Mouse (Mus musculus) c-Kit-positive CD71-positive TER-119-positive erythroid progenitor cells, embryonic 14.5 days (primary cell): ENCODE data around the gene Mafb.

ENCODE experiments used
- DNase-seq: peaks from one replicate; pipeline ENCODE4 v3.0.0-alpha.2; 2013; ENCODE audit warnings: low spot score

The Mafb gene

DNA sequence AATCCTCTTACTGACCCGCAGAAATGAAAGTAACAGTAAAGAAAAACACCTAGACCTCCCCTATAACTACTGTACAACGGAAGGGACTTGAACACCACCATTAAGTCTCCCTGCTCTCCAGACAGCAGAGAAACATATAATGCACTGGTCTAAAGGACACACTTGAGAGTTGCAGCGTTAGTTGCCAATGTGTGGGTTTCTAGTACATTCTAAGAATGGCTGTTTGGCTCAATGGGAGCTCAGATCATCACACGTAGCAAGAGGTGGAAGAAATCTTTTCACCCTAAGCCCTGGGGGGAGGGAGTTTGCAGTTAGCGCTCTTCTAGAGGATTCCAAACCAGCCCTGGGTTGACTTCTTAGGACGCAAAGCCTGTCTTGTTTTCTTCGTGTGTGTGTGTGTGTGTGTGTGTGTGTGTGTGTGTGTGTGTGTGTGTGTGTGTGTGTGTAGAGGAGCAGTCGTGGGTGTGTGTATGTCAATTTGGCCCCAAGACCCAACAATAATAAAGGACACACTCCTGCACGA, 2.7 kb downstream of the Mafb start:
- no peak for DNase-seq

DNA sequence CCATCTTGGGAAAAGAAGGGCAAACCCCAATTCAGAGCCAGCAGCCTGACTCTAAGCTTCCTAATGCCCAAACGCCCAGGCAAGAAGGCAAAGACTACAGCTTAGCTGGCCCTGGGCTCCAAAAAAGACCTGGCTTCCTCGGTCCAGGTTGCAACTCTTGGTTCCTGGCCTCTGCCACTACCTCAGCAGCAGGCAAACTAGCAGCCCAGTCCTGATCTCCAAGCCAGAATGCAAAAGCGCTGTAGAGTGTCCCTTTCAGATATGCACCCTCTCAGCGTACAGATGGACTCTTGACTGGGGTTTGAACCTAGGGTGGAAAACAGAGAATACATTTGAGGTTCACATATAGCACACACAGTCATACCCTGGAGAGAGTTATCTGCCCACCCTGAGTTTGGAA, 3.7 kb downstream of the Mafb start:
- no peak for DNase-seq

DNA sequence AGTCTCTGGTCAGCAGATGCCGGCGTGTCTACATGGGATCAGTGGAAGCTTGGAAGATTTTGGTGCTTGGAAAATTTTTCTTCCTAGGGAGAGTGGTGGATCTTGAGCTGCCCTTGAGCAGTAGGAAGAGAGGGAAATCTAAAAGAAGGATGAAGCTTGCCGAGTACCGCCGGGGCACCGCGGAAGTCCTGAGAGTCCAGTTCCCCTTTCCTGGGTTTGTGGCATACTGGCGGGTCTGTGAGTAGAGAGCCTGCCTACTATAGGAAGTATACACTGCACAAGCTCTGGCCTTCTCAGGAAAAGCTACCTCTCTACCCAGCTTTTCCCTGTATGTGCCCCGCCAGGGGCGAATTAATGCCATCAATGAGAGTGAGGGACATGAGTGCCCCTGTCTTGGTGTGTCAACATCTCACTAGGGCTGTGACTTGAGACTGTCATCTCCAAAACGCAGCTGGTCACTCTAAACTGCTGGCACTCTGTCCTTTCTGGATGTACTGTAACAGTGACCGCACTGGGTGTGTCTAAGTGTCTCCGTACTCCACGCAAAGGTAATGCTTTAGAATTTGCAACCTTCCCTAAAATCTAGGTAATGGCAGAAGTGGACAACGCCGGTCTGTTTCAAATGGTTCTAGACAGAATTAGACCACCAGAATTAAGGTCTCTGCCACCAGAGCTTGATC, 5.3 kb downstream of the Mafb start:
- DNase-seq: no peak

DNA sequence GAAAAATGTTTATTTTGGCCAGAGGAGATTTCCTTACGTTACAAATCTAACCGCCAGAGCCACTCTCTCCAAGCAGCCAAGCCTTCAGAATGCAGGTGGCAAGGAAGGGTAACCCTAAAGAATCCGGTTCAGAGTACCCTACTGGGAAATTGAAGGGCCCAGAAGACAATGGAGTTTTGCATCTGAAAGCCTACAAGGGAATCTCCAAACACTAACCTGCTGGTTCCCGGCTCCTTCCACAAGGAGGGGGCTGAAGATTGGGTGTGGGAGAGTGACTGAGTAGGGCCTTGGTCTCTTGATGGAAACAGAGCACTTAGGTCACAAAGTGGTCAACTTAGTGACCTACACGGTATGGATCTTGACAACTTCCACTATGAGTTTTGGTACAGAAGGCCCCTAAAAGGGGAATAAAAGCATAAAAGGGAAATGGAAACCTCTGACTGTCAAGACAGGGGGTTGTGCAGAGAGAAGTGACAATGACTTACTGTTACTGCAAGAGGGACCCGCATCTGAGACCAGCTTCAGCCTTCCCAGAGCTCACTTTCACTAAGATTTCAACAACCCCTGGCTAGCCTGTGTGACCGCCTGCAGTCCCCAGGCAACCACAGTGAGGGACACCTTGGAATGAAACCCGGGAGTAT, 6.5 kb downstream of the Mafb start:
- no peak for DNase-seq

DNA sequence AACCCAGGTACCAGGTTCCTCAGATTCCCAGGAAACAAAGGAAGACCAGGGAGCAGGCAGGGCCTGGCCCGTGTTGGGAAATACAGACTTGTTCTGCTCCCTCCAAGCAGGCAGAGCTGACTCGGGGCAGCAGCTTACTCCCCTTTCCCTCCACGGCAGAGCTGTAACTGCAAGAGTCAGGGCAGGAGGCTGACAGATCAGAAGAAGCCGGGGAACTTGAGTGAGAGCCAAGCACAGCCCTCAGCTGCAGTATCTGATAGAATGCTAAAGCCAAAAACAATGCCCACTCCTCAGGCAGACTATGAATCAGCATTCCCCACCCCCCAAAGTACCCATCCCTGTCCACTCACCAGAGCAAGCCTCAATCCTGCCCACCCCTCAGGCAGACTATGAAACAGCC, 8.0 kb downstream of the Mafb start:
- DNase-seq: no peak

DNA sequence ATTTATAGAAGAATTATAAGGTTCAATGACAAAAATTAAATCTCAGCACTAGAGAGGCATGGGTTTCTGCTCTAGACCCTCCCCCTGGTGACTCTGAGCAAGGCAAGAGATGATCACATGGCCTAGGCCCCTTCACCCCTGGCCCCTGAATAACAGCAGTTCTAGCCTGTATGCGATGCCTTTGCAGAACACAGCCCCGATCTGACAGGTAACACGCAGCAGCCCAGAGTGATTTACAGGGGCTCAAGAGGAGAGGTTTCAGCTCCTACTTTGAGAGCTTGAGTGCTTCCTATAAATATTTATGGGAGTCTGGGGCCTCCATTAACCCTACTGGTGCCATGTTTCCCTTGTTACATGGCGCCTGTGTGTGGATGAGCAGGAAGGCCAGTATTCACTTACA, 9.4 kb downstream of the Mafb start:
- no peak for DNase-seq

DNA sequence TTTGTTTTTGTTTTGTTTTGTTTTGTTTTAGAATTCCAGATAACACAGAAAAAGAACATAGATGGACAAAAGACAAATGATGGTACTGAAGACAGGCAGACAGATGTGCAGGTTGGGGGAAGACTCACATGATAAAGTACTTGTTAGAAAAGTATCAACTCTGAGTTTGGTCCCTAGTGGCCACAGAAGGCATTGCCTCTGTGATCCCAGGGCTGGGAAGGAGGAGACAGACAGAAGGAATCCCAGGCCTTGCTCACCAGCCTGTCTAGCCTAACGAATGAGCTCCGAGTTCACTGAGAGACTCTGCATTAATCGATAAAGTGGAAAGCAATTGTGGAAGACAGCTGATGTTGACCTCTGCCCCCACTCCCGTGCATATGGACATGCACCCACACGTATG, 10.7 kb downstream of the Mafb start:
- no peak for DNase-seq

DNA sequence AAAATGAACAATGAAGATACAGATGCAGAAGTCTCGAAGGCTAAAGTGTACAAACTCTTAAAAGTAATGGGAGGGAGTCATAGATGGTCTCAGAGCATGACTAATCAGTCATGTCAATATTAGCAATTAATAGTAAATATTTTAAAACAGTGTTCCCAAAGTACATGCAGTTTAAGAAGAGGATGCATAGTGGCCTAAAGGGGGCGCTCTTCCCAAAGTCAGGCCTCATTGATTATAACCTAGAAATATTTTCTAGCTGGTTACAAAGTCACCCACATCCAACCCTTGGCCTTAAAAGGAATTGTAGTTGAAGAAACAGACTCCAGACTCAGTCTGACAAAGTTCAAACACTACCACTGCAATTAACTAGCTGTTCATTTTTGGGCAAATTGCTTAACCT, 12.5 kb downstream of the Mafb start:
- DNase-seq: no peak

DNA sequence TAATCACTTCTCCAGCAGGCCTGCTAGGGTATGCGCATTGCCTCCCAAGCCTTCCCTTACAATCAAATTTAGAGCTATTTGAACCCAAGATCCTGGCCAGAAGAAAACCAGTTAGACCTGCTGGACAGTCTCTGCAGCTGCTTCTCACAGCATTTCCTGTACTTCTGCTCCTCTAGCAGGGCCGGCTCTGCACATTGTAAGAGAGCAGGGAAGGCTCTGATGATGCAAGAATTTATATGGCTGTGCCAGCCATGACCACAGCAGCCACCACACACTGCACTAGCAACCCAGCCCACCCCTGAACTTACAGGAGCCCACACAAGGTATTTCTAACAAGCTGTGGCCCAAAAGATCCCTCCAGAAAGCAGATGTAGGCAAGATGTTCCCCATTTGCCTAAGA, 13.3 kb downstream of the Mafb start:
- no peak for DNase-seq

DNA sequence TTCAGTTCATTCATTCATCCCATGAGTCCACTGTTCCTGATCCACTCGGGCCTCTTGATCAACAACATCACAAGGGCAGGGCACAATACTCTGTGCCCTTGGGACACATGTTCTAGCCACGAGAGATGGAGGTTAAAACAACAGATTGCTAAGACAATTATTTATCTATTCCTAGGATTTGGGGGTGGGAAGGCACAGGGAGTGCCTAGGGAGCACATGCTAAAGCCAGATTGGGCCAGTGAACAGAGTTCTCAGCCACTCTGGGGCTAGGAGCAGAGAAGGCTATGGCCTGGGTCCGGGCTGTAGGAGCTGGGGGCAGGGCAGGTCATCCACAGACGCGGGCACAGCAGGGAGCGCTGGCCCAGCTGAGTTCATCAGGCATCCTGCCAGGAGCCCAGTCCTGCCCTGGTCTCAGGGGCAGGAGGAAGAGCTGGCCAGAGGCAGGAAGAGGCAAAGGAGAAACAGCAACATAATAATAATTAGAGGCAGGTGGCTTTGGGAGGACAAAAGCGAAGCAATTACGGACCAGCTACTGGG, 15.8 kb downstream of the Mafb start:
- DNase-seq: no peak

DNA sequence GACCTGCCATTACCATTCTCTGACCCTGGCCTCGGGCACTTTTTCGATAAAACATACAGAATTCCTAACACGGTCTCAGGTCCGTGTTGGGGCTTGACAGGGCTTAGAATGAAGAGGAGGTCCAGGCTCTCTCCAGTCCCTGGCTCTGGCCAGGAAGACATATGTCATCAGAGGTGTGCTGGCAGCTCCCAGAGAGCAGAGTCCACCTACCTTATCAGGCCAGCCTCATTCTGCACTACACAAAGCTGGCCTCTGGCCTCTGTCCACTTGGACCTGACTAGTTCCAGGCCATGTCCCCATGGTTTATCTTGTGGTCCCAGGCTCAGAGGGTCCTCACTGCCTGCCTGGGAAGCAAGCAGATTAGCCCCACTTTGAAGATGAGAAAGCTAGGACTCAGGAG, 17.3 kb downstream of the Mafb start:
- no peak for DNase-seq

DNA sequence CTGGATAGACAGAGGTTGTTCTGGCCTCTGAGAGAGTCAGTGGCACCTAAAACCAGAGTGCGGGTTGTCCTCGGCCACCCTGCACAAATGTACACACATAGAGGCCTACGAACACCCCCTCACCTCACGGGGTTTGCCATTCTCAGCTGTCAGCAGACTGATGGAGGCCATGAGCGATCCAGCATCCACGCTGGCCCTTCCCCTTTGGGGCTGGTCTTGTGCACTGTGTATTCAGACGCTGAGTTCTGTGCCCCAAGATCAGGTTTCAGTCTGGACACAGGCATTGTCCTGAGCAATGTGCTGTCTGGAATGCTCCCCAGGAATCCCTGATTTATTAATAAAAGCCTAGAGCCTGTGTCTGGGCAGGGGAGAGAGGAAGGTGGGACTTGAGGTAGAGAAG, 18.1 kb downstream of the Mafb start:
- no peak for DNase-seq

DNA sequence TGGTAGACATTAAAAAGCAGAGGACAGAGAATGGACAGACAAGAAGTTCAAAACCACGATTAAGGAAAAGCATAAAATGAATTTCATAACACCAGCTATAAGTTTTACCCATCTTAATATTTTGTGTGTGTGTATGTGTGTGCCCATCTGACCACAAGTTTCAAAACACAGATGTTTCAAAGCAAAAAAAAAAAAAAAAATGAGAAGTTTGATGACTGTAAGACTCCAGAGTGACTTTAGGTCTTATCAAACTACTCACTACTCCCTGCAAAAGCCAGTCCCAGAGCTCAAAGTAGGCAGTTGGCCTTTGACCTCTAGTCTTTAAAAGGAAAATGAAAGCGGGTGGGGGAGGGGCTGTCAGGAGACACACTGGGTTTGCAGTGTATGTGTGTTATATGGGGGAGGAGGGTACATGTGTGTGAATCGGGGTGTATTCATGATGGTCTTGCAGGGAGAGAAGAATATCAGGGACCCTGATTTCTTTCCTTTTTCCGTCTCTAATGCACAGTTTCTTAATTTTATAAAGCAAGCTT, 18.7 kb downstream of the Mafb start:
- DNase-seq: no peak

DNA sequence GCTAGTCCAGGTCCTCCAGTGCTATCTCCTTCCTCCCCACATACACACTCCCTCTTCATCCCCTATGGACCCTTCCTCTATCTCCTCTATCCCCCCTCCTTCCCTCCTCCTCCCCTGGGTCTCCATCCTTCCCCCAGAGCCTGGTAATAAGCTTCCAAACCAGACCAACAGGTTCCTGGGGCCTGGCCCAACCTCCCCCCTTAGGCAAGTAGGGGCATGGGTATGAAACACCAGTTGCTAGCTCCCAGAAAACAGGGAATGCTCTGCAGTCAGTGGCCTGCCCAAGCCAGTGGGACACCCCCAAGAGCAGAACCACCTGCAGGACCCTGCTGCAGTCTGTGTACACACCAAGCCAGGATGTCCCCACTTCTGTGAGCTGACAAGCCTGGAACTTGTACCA, 21.2 kb downstream of the Mafb start:
- no peak for DNase-seq

DNA sequence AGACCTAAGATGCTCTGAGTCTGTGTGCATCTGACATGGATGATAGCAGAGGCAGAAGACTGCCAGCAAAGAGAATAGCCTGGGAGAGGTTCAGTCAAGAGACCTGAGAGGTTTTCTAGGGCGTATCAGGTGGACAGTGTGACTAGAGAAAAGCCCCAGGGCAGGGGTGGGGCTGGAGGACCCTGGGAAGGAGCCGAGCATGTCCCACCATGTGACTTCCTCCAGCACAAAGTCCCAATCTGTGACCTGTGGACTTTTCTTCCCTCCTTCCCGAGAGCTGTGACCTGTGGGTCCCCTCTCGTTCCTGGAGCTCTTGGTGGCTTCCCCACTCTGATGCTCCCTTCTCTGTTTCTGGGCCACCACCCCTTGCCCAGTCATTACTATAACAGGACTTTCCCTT, 26.7 kb downstream of the Mafb start:
- no peak for DNase-seq

DNA sequence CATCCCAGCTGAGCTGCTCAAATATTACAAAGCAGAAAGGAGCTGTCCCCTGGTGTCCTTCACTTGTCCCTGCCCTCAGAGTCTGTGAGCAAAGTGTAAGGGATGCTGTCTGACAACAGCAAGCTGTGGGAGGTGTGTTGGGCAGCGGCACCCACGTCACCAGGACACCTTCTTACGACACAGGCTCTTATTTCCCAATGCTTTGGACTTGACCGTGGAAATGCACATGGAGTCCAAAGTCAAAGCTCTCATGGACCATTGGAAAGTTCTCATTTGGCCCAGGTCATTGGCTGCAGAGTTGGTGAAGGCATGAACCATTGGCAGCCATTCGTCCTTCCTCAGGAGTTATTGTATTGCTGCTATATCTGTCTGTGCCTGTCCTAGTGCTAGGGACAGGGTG, 27.3 kb downstream of the Mafb start:
- DNase-seq: no peak

DNA sequence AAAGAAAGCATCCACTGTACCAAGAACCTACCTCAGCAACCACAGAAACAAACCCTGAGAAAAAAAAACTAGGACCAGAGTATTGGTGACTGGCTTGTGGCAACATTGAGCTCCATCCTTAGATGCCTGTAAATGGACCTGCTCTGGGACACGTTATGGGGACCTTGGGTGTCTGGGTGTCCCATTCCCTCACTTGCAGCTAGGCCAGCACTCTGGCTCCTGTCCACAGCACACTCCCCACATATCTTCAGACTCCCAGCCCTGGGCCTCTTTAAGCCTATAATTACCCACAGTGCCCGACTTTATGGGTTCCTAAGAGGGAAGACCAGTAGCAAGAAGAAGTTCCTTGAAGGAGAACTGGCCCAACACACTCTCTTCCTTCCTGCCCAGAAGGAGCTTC, 30.8 kb downstream of the Mafb start:
- DNase-seq: no peak

DNA sequence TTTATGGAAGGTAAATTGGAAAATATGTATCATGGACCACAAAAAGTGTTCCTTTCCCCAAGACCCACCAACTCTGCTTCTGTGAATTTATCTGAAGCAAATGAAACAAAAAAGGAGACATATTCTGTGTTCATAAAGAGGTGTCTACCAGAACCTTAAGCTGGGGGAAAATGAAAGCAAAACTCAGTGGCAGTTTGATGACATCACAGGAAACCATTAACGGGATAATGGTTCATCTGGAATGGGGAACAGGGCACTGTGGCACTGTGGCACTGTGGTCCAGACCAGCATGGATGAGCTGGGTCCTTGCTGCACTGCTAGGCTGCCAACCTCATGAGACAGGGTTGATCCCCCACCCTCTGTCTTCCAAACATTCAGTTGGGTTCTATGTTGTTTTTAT, 31.8 kb downstream of the Mafb start:
- DNase-seq: no peak

DNA sequence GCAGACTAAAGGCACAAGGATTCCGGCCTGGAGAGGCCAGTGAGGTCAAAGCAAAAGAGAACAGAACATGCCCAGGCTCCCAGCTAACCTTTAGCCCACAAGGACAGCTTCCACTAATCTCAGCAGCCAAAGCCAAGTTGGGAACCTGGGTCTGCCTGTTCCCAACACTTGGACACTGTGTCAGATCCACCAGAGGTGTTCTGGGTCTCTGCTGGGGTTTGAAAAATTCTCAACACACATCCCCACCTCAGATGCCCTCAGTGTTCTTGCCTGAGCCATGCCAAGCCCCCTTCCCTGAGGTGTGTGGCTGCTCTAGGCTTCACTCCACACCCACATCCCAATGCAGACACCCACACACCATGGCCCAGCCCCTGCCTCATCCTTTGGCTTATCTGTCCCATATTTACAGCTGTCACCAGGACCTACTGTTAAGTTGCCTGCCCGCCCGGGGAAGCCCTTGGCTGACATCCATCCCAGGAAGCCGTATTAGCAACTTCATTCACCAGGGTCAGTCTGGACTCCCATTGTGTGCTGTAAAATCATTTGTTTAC, 32.7 kb downstream of the Mafb start, which contains the start of gene Gm826:
TSS of gene Gm826 (minus strand) at position 52 of the 551 bp plus-strand sequence.
- DNase-seq: no peak

DNA sequence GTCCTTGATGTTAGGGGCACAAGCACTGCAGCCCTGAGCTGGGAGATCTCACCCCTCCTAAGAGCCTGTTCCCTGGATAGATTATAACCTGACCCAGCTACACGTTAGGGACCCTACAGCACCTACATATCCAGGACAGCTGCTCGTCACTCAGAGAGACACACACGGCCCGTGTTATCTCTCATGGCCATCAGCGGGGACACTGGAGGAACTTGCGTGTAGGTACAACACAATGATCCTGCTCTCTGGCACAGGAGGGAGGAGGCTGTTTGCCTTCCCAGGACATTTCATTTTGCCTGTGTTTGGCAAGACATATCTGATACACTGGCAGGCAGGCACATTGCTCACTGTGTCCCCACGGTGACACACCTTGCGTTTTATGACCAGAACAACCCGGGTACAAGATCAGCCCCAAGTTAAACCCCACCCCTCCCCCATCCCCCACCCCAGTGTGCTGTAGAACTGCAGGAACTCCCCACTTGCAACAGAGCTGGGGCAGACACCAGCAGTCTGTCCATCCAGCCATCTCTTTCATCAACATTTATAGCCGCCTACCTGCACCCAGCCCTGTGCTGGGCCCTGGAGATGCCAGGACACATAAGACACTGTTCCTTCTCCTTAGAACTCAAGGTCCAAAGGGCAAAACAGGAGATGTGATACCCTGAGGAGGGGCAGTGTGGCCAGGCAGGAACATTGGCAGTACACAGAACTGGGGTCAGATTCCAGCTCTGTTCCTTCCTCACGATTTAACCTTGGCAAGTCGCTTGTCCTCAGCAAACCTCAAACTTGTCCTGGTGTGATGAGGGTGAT, 34.1 kb downstream of the Mafb start:
- DNase-seq: no peak

DNA sequence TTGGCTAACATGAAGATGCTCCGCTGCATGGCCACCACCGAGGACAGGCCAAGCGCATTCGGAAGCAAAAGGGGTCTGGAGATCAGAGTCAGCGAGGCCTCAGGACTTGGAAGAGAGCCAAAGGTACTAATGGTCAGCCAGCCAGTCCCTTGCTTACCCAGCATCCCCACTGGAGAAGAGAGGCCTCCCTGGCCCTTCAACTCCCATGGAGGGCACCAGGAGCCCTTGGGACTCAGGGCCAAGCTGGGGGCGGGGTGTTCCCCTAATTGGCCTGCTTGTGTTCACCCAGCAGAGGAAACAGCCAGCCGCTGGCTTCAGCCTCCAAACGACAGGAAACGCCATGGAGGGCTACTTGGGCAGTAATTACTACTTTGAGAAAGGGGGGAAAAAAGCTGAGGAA, 38.0 kb downstream of the Mafb start:
- no peak for DNase-seq

DNA sequence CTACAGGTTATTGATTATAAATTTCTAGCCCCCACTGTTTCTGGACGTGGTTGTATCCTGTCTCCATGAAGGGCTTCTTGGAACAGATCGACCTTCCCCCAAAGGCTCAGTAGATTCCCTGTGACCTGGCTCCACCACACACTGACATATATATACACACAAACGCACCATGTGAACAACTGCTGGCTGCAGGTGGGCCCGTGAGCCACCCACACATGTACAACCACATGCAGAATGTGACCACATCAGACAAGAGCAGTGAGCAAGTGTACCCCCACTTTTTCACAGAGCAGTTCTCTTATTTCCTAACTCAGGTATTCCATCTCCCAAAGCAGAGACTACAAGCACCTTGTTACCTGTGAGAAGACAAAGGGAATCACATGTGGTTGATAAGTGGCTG, 39.1 kb downstream of the Mafb start:
- no peak for DNase-seq
